Mouse (Mus musculus): ENCODE measurements around the gene Apoe. TPM values are rescaled to one million over a fixed set of nuclear protein-coding genes. Genes with fewer than 3 reads are reported as not detected.

The Apoe gene
- polyA plus RNA-seq, 1 experiment from 2014 or later = 83.4 TPM

DNA sequence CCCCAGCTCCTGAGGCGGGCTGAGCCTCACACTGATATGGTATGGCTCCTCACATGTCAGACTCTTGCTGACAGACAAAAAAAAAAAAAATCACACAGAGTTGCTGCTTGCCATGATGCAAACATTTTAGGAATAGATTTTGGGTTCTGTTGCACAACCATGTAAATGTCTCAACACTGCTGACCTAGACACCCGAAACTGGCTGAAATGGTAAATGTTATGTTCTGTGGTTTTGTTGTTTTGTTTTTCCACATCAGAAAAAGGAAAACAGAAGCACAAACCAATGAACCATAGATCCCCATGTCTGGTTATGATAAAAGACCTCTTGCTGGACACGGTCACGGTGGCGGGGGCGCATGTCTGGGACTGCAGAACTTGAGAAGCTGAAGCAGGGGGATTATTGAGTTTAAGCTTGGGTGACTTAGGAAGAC is 15.2 kb downstream of the Apoe start:
- no peaks in the 10 kb centered on the region for H3K9me3 ChIP-seq (ENCODE audit: control insufficient read depth, low read length)
- no peak overlapping the region for H3K4me2 ChIP-seq (ENCODE audit: low read depth, severe bottlenecking)
- no peak overlapping the region for H3K4me3 ChIP-seq (ENCODE audit: low read depth, low read length)
- no peak overlapping the region for H3K27ac ChIP-seq (replicated peaks; ENCODE audit: low read depth, low read length)
- H3K36me3 ChIP-seq (ENCODE audit: control insufficient read depth, insufficient read depth, low read length) = no peaks in the 10 kb centered on the region
- H3K4me1 ChIP-seq (ENCODE audit: control insufficient read depth, insufficient read depth, low read length) = no peaks in the 10 kb centered on the region
- WGBS = 87% methylated on average over 6 of the region's 6 CpGs
- DNase-seq (ENCODE audit: low spot score) (no peak), ATAC-seq (ENCODE audit: insufficient number of reproducible peaks, low FRiP score, low TSS enrichment, low read depth) (no peak)
- no peaks in the 10 kb centered on the region for H3K27me3 ChIP-seq (ENCODE audit: control insufficient read depth, insufficient read depth, low read length)
- H3K9ac ChIP-seq (ENCODE audit: low read length) = no peak overlapping the region

GRCm38 (mm10) chr7:19682979-19683378 is 16.0 kb downstream of the Apoe start:
- Histone ChIP-seq H3K27me3 (ENCODE audit: control insufficient read depth, insufficient read depth, low read length) (no peaks in the 10 kb centered on the region), H3K27ac (replicated peaks; ENCODE audit: low read depth, low read length) (no peak overlapping the region), H3K4me2 (ENCODE audit: low read depth, severe bottlenecking) (no peak overlapping the region), H3K36me3 (ENCODE audit: control insufficient read depth, insufficient read depth, low read length) (no peaks in the 10 kb centered on the region), H3K4me3 (ENCODE audit: low read depth, low read length) (no peak overlapping the region), H3K9me3 (ENCODE audit: control insufficient read depth, low read length) (no peaks in the 10 kb centered on the region), H3K9ac (ENCODE audit: low read length) (no peak overlapping the region), H3K4me1 (ENCODE audit: control insufficient read depth, insufficient read depth, low read length) (no peaks in the 10 kb centered on the region)
- ATAC-seq (ENCODE audit: insufficient number of reproducible peaks, low FRiP score, low TSS enrichment, low read depth) (no peak), DNase-seq (ENCODE audit: low spot score) (no peak)
- 77% methylated on average over 3 of the region's 3 CpGs for WGBS

DNA sequence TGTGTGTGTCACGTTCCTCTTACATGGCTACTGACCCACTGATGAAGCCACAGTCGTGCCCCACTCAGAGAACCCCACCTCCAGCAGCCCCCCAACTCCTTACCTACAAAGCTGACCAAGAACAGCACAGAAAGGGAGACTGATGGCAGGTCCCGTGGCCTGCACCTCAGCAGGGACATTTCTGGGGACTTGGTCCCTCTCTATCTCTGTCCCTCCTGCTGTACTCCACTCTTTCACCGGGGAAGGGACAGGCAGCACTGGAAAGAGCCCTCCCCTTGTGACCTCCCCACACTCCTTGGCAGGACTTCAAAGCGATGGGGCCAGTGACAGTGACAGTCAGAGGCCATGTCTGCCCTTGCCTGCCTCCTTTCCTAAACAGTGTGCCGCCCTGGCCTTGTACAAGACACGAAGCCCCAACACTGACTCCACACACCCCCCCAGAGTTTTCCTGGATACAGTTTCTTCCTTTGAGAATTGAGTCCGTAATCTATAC is 17.7 kb downstream of the Apoe start, which contains the start of the genes Gm44805 and Apoc4:
Gene Gm44805 (minus strand): TSS at position 222 of the 493 bp plus-strand sequence.
Gene Apoc4 (minus strand): TSS at position 278 of the 493 bp plus-strand sequence.
- ATAC-seq (ENCODE audit: insufficient number of reproducible peaks, low FRiP score, low TSS enrichment, low read depth) (no peak), DNase-seq (ENCODE audit: low spot score) (no peak)
- Histone ChIP-seq H3K36me3 (ENCODE audit: control insufficient read depth, insufficient read depth, low read length) (no peaks in the 10 kb centered on the region), H3K4me2 (ENCODE audit: low read depth, severe bottlenecking) (no peak within 1 kb of the TSS), H3K27ac (replicated peaks; ENCODE audit: low read depth, low read length) (no peak within 1 kb of the TSS), H3K9me3 (ENCODE audit: control insufficient read depth, low read length) (no peaks in the 10 kb centered on the region), H3K27me3 (ENCODE audit: control insufficient read depth, insufficient read depth, low read length) (no peaks in the 10 kb centered on the region), H3K4me3 (ENCODE audit: low read depth, low read length) (no peak within 1 kb of the TSS), H3K9ac (ENCODE audit: low read length) (no peak within 1 kb of the TSS), H3K4me1 (ENCODE audit: control insufficient read depth, insufficient read depth, low read length) (no peaks in the 10 kb centered on the region)
- WGBS = 64% methylated on average over 8 of the region's 8 CpGs

GRCm38 (mm10) chr7:19680702-19681101 is 18.3 kb downstream of the Apoe start:
- Histone ChIP-seq H3K4me2 (ENCODE audit: low read depth, severe bottlenecking) (no peak overlapping the region), H3K36me3 (ENCODE audit: control insufficient read depth, insufficient read depth, low read length) (no peaks in the 10 kb centered on the region), H3K4me3 (ENCODE audit: low read depth, low read length) (no peak overlapping the region), H3K4me1 (ENCODE audit: control insufficient read depth, insufficient read depth, low read length) (no peaks in the 10 kb centered on the region), H3K9me3 (ENCODE audit: control insufficient read depth, low read length) (no peaks in the 10 kb centered on the region), H3K27ac (replicated peaks; ENCODE audit: low read depth, low read length) (no peak overlapping the region), H3K27me3 (ENCODE audit: control insufficient read depth, insufficient read depth, low read length) (no peaks in the 10 kb centered on the region), H3K9ac (ENCODE audit: low read length) (no peak overlapping the region)
- 84% methylated on average over 2 of the region's 2 CpGs for WGBS
- ATAC-seq (ENCODE audit: insufficient number of reproducible peaks, low FRiP score, low TSS enrichment, low read depth) = no peak
- DNase-seq (ENCODE audit: low spot score) = no peak

GRCm38 (mm10) chr7:19678901-19679300 is 20.1 kb downstream of the Apoe start:
- no peak overlapping the region for H3K9ac ChIP-seq (ENCODE audit: low read length)
- no peaks in the 10 kb centered on the region for H3K36me3 ChIP-seq (ENCODE audit: control insufficient read depth, insufficient read depth, low read length)
- no peaks in the 10 kb centered on the region for H3K4me1 ChIP-seq (ENCODE audit: control insufficient read depth, insufficient read depth, low read length)
- WGBS = 84% methylated on average over 3 of the region's 3 CpGs
- no peaks in the 10 kb centered on the region for H3K27me3 ChIP-seq (ENCODE audit: control insufficient read depth, insufficient read depth, low read length)
- no peaks in the 10 kb centered on the region for H3K9me3 ChIP-seq (ENCODE audit: control insufficient read depth, low read length)
- H3K4me3 ChIP-seq (ENCODE audit: low read depth, low read length) = no peak overlapping the region
- ATAC-seq (ENCODE audit: insufficient number of reproducible peaks, low FRiP score, low TSS enrichment, low read depth) (no peak), DNase-seq (ENCODE audit: low spot score) (no peak)
- no peak overlapping the region for H3K4me2 ChIP-seq (ENCODE audit: low read depth, severe bottlenecking)
- no peak overlapping the region for H3K27ac ChIP-seq (replicated peaks; ENCODE audit: low read depth, low read length)

- ATAC-seq (ENCODE audit: insufficient number of reproducible peaks, low FRiP score, low TSS enrichment, low read depth) = no peak
- no peak within 1 kb of the TSS for H3K9ac ChIP-seq (ENCODE audit: low read length)
Measured at GRCm38 (mm10) chr7:19677872-19678271, 21.1 kb downstream of the Apoe start, which contains the start of gene Apoc2. Apoc2 (minus strand) TSS chr7:19677941.

DNA sequence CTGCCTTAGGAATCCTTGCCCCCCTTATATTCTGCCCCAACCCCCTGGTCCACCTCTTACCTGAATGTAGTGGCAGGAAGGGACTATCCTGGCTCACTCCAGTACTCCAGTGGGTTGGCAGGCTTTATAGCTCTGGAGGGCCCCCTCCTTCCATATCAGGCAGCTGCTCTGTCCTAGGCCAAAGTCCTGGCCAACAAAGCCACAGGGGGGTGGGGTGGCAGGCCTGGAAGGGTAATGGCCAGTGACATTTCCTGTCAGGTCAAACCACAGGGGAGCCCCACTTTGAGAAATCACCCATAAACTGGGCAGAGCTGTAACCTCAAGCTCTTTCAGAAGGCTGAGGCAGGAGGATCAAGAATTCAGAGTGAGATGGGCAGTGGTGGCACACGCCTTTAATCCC is 22.3 kb downstream of the Apoe start:
- H3K27me3 ChIP-seq (ENCODE audit: control insufficient read depth, insufficient read depth, low read length) = no peaks in the 10 kb centered on the region
- no peak for ATAC-seq (ENCODE audit: insufficient number of reproducible peaks, low FRiP score, low TSS enrichment, low read depth)
- 75% methylated on average over 1 of the region's 1 CpGs for WGBS
- H3K9me3 ChIP-seq (ENCODE audit: control insufficient read depth, low read length) = no peaks in the 10 kb centered on the region
- H3K4me1 ChIP-seq (ENCODE audit: control insufficient read depth, insufficient read depth, low read length) = no peaks in the 10 kb centered on the region
- no peak overlapping the region for H3K4me3 ChIP-seq (ENCODE audit: low read depth, low read length)
- no peak for DNase-seq (ENCODE audit: low spot score)
- no peak overlapping the region for H3K9ac ChIP-seq (ENCODE audit: low read length)
- H3K36me3 ChIP-seq (ENCODE audit: control insufficient read depth, insufficient read depth, low read length) = no peaks in the 10 kb centered on the region
- no peak overlapping the region for H3K27ac ChIP-seq (replicated peaks; ENCODE audit: low read depth, low read length)
- H3K4me2 ChIP-seq (ENCODE audit: low read depth, severe bottlenecking) = no peak overlapping the region

More at GRCm38 (mm10) chr7:19677872-19678271, 21.1 kb downstream of the Apoe start, which contains the start of gene Apoc2:
- DNase-seq (ENCODE audit: low spot score) = no peak
- Histone ChIP-seq H3K27me3 (ENCODE audit: control insufficient read depth, insufficient read depth, low read length) (no peaks in the 10 kb centered on the region), H3K4me2 (ENCODE audit: low read depth, severe bottlenecking) (no peak within 1 kb of the TSS), H3K9me3 (ENCODE audit: control insufficient read depth, low read length) (no peaks in the 10 kb centered on the region), H3K36me3 (ENCODE audit: control insufficient read depth, insufficient read depth, low read length) (no peaks in the 10 kb centered on the region), H3K4me1 (ENCODE audit: control insufficient read depth, insufficient read depth, low read length) (no peaks in the 10 kb centered on the region), H3K27ac (replicated peaks; ENCODE audit: low read depth, low read length) (no peak within 1 kb of the TSS), H3K4me3 (ENCODE audit: low read depth, low read length) (no peak within 1 kb of the TSS)
- 76% methylated on average over 8 of the region's 8 CpGs for WGBS

- 82% methylated on average over 10 of the region's 10 CpGs for WGBS
- Histone ChIP-seq H3K4me1 (ENCODE audit: control insufficient read depth, insufficient read depth, low read length) (no peaks in the 10 kb centered on the region), H3K27ac (replicated peaks; ENCODE audit: low read depth, low read length) (no peak overlapping the region), H3K9me3 (ENCODE audit: control insufficient read depth, low read length) (no peaks in the 10 kb centered on the region), H3K36me3 (ENCODE audit: control insufficient read depth, insufficient read depth, low read length) (no peaks in the 10 kb centered on the region), H3K4me3 (ENCODE audit: low read depth, low read length) (no peak overlapping the region), H3K4me2 (ENCODE audit: low read depth, severe bottlenecking) (no peak overlapping the region), H3K27me3 (ENCODE audit: control insufficient read depth, insufficient read depth, low read length) (no peaks in the 10 kb centered on the region), H3K9ac (ENCODE audit: low read length) (no peak overlapping the region)
- ATAC-seq (ENCODE audit: insufficient number of reproducible peaks, low FRiP score, low TSS enrichment, low read depth) = no peak
- no peak for DNase-seq (ENCODE audit: low spot score)
Measured at GRCm38 (mm10) chr7:19675824-19676223, 23.2 kb downstream of the Apoe start.

All from limb, embryonic 11.5 days (tissue).